Mouse (Mus musculus): ENCODE results near the gene Akip1.

Akip1 gene

GRCm38 (mm10) chr7:109707023-109707785, 3.7 kb downstream of the Akip1 start:
- DNase-seq (ENCODE audit: low read depth, low spot score), result peak; percentile 36

DNA sequence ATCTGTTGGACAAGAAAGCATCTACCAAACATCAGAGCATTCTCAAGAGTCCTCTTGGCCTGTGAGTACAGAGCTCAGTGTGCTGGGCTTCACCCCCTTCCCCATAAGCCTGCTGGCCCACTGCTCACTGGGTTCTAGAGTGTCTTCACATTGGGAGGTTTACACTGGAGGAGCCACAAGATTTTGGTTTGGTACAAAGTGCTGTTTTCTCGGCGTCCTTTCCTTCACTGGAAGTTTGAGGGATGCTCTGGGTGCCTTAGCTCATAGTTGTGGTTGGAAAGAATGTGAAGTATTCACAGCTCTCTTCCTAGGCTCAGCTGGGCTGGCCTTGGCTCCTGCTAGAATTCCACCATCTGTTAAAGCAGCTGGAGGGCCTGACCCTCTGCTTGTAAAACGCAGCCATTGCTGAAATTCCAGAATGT, 5.5 kb downstream of the Akip1 start:
- peak; percentile 63 for DNase-seq (ENCODE audit: low read depth, low spot score)

DNA sequence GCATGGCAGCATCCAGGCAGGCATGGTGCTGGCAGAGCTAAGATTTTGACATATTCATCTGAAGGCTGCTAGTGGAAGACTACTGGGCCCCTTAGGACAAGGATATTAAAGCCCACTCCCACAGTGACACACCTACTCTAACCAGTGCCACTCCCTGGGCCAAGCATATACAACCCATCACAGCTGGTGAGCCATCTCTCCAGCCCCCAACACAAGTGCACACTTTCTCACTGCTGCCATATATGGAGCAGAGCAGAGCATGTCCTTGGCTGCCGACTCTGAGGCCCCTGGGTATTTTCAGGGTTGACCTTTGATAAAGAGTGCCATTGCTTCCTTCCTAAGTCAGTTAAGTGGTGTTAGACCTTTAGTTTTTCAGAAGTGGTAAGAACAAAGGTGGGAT, 6.6 kb downstream of the Akip1 start:
- DNase-seq (ENCODE audit: low read depth, low spot score), result no peak

- no peak for DNase-seq (ENCODE audit: low read depth, low spot score)
Observed at GRCm38 (mm10) chr7:109712198-109712597, 8.7 kb downstream of the Akip1 start.

- no peak for DNase-seq (ENCODE audit: low read depth, low spot score)
Observed at GRCm38 (mm10) chr7:109713434-109713982, 10.0 kb downstream of the Akip1 start.

GRCm38 (mm10) chr7:109719286-109719685, 15.8 kb downstream of the Akip1 start:
- DNase-seq (ENCODE audit: low read depth, low spot score), result peak; percentile 64

DNA sequence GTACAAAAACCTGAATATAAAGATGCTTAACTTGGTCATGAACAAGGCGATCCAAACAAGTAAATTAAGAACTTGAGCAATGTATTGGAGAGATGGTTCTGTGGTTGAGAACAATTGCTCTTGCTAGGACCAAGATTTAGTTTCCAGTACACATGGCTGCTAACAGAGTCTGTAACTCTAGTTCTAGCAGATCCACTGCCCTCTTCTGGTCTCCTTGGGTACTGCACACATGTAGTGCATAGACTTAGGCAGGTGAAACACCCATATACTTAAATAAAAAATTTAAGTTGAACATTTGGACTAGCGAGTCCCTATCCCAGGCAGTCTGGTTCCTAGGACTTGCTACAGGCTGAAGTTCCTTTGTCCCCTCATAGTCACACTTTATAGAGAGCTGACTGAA, 19.1 kb downstream of the Akip1 start:
- DNase-seq (ENCODE audit: low read depth, low spot score), result peak; percentile 87

DNA sequence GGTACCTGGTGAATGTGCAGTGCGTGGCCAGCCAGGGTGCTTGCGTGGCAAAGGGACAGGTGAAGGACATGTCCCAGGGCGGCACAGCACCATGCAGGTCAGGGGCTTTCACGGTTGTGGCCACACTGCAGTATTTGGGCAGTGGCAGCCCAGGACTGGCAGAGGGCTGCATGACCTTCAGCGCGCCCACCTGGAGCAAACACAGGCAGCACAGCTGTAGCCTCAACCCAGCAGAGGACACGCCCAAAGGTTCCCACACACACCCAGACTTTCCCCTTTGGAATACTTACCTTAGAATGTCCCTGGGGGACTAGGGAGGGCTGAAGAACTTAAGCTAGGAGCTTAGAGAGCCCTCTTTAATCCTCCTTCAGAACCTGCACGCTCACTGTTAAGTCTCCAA, 19.6 kb downstream of the Akip1 start:
- peak; percentile 34 for DNase-seq (ENCODE audit: low read depth, low spot score)

DNA sequence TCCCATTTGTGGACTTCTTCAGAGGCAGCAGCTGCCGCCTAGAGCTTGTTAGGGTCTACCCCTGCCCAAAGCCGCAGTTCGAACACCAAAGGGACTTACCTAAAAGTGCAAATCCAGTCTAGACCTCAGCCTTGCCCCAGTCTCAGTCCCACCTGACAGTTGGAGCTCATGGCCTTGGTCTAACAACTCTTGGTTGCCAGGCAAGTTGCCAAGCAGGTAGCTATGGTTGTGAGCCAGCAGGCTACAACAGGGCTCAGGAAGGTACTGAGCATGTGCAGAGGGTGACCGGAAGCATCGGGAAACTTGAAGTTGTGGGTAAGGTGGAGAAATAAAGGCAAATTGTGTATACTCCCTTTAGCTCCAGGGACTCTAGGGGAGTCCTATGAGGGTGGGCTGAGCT, 20.2 kb downstream of the Akip1 start, which contains the start of gene BC051019:
Gene BC051019 (minus strand): TSS at position 154 of the 400 bp plus-strand sequence.
- peak; percentile 25 for DNase-seq (ENCODE audit: low read depth, low spot score)

DNA sequence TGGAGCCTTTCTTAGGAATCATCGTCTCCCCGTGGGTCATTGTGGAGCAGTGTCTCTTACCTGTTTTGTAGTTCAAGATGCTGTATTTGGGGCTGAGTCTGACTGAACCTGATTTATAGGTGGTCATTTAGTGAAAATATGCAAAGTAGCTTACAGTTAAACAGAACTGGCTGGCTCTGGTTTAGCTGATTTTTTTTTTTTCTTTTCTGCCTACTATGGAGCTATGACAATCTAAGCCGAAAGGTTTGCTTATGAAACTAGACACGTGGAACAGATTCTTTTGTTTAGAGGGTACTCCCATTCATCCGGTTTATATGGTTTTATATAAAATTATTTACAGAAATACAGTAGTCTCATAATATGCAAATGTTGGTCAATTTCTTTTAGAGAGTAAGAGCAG, 28.1 kb downstream of the Akip1 start, which contains the start of gene Ascl3:
Gene Ascl3 (minus strand): TSS at position 101 of the 400 bp plus-strand sequence.
- DNase-seq (ENCODE audit: low read depth, low spot score), result no peak

DNA sequence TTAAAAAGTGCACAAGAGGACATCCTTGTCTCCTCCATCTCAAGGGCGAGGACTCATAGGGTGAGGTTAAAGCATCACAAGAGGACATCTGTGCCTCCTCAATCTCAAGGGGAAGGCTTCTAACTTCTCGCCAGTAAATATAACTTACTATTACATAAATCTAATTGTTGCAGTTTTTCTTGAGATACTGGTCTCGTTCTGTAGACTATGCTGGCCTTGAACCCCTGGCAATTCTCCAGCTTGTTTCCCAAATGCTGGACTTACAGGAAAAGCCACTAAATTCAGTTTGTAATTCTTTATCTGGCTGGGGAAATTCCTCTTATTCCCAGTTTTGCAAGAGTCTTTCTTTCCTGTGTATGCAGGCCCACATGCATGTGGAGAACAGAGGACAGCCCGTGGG, 31.3 kb downstream of the Akip1 start:
- DNase-seq (ENCODE audit: low read depth, low spot score), result no peak

DNA sequence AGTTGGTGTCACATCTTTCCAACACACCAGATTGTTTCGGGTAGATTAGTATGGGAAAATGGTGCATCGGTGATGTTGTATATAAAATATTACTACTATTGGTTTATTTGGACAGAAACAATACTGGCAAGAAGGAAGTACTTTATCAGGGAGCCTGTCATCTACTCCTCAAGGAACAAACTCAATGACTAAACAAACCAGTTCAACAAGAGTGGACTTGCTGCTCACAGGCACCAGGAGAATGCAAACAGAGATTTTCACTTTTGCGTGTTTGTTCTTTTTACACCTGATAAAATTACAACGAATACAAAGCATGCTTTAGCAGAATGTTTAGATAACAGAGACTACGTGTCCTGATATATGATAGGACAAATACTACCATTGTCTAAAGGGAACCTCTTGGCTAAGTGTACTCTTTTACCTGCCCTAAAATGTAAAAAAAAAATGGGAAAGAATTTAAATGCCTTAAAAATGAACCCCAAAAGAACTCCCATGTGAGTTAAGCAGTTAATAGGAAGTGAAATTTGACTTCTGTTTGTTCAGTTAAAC, 36.4 kb downstream of the Akip1 start:
- DNase-seq (ENCODE audit: low read depth, low spot score), result no peak

DNA sequence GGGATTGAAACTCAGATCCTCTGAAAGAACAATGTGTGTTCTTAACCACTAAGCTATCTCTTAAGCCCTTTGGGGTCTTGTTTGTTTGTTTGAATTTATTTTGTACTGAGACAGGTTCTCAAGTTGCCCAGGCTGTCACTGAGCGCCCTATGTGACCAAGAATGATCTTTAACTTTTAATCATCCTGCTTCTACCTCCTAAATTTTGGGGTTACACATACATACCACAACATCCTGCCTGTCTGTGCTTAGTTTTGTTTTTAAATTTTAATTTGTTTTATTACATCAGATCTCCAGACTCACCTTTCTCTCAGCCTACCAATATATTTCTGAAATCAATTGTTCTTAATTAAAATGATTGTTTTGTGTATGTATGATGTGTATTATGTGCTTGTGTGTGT, 37.6 kb downstream of the Akip1 start:
- DNase-seq (ENCODE audit: low read depth, low spot score), result no peak

DNA sequence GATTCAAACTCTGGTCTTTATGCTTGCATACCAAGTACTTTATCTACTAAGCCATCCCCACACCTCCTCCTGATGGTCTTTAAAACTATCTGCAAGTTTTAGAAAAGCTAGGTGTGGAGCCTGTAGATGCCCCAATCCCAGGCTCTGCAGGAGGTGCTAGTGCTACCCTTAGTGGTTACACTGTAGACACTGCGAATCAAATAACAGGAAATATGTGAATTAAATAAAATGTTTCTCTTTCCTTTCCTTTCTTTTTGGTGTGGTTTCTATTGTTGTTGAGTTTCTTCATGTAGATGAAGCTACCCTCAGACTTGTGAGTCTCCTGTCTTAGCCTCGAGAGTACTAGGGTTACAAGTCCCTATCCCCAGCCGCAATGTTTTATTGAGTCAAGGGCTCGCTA, 38.2 kb downstream of the Akip1 start:
- no peak for DNase-seq (ENCODE audit: low read depth, low spot score)

- DNase-seq (ENCODE audit: low read depth, low spot score), result no peak
Observed at GRCm38 (mm10) chr7:109747747-109748146, 44.3 kb downstream of the Akip1 start.

GRCm38 (mm10) chr7:109751427-109752007, 48.0 kb downstream of the Akip1 start:
- no peak for DNase-seq (ENCODE audit: low read depth, low spot score)

GRCm38 (mm10) chr7:109752008-109752925, 48.8 kb downstream of the Akip1 start, which contains the start of gene Tmem9b:
Gene Tmem9b, minus strand, starts transcription at chr7:109752875.
- DNase-seq (ENCODE audit: low read depth, low spot score), result peak; percentile 64

DNA sequence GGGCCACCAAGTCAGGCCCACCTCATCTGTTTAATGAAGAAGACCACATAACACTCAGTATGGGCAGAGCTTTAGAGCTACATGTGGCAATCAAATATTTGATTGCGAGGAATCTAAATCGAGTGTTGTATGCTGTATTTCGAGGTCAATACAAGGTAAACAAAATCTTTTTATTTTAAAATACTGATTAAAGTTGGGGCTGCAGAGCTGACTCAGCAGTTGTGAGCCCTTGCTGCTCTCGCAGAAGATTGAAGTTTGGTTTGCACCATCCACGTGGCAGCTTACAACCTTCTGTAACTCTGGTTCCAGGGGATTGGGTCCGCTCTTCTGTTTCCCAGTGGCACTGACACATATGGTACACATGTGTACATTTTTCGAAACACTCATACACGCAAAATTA, 50.5 kb downstream of the Akip1 start:
- DNase-seq (ENCODE audit: low read depth, low spot score), result no peak

DNA sequence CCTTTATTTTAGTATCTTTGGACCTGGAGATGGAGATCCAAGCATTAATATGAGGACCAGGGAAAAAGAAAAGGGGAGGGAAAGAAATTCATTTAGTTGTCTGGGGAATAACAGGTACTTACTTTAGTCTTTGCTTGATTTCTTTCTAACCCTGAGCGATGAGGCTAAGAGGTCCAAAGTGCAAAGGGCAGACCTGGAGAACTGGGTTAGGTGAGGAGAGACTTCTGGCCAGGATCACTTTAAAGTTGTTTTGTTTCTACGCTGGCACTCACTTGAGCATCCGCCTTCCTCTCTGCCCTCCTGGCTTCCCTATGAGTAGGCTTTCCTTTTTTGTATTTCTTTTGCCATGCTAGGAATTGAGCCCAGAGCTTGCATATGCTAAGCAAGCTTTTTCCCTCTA, 52.8 kb downstream of the Akip1 start:
- no peak for DNase-seq (ENCODE audit: low read depth, low spot score)

Data from R1 (cell line).